Comparison of ENCODE assay signal across 8 mouse cellular contexts in the genomic region with DNA sequence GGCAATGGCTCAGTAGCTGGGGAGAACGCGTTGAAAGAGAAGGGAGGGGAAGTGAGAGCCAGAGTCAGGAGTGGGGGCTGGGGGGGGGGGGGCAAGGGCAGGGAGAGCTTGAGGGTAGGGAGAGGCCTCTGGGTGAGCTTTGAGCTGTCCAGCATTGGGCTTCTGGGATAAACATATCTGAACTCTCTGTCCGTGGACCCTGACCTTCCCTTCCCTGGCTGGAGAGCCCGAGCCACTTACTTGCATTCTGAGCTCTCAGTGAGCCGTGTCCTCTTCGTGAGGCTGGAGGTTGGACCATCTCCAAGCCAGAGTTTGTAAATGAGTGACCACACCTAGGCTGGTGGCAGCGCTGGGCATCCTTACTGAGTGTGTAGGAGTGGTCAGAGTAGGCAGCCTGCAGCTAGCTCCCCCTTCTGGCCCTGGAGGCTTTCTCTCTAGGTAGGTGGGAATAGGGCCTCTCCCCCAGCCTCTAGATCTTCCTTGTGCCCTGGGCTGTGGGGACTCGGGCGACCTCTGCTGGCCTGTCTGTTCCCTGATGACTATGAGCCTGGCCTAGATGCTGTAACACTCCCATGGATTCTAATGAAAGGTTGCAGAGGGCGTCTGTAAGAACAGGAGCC. TPM values are rescaled to one million over a fixed set of nuclear protein-coding genes. Genes with fewer than 3 reads are reported as not detected.
DNase-seq lines count a peak whose midpoint lies in the region; ATAC-seq and TF ChIP-seq lines count a peak whose summit lies in the region.

No protein-coding gene starts in this region.

- no peaks in the 10 kb centered on the region for H3K36me3 ChIP-seq in intestine, embryonic 15.5 days
- no peaks in the 10 kb centered on the region for H3K36me3 ChIP-seq in midbrain, embryonic 10.5 days

- no peak overlapping the region for H3K27ac ChIP-seq in gastrocnemius, adult 2 months
- H3K27ac ChIP-seq in intestine, embryonic 15.5 days, result no peak overlapping the region
- no peak overlapping the region for H3K27ac ChIP-seq in midbrain, embryonic 10.5 days (replicated peaks)

- 35% methylated on average over 10 of the region's 10 CpGs for WGBS in intestine, embryonic 15.5 days
- WGBS in midbrain, embryonic 10.5 days, result 26% methylated on average over 10 of the region's 10 CpGs

- H3K4me3 ChIP-seq in gastrocnemius, adult 2 months, result no peak overlapping the region
- H3K4me3 ChIP-seq in intestine, embryonic 15.5 days (replicated peaks), result no peak overlapping the region
- H3K4me3 ChIP-seq in midbrain, embryonic 10.5 days, result 0 out of 2 replicates have a peak overlapping the region, but pooled peaks have one; percentile 1

- H3K27me3 ChIP-seq in intestine, embryonic 15.5 days (replicated peaks), result no peaks in the 10 kb centered on the region
- no peaks in the 10 kb centered on the region for H3K27me3 ChIP-seq in midbrain, embryonic 10.5 days (ENCODE audit: low read depth, poor library complexity, severe bottlenecking)

- peak; percentile 74 for ATAC-seq in intestine, embryonic 15.5 days

- no peaks in the 10 kb centered on the region for H3K4me1 ChIP-seq in intestine, embryonic 15.5 days (replicated peaks)
- H3K4me1 ChIP-seq in midbrain, embryonic 10.5 days, result 0 out of 2 replicates have a peak, but pooled peaks cover 6% of the 10 kb centered on the region

- no peak overlapping the region for H3K9ac ChIP-seq in intestine, embryonic 15.5 days

- H3K4me2 ChIP-seq in intestine, embryonic 15.5 days (replicated peaks), result no peak overlapping the region

- TF ChIP-seq CTCF in gastrocnemius, adult 2 months (IDR thresholded peaks at IDR 0.05), result peak; percentile 69

- H3K9me3 ChIP-seq in intestine, embryonic 15.5 days, result no peaks in the 10 kb centered on the region
- H3K9me3 ChIP-seq in midbrain, embryonic 10.5 days (replicated peaks), result no peaks in the 10 kb centered on the region

- DNase-seq in urinary bladder, adult 2 months (ENCODE audit: low spot score), result peak; percentile 33
- no peak for DNase-seq in urinary bladder, postnatal 10 days (ENCODE audit: low spot score)
- peak; percentile 43 to 67 for DNase-seq in cerebellum, postnatal 4 days (ENCODE audit: low spot score in 2 of 2)
- DNase-seq in gastrocnemius, adult 2 months, result peak; percentile 57
- DNase-seq in left cerebral cortex, postnatal 36 days (ENCODE audit: low spot score in 2 of 2), result peak; percentile 30 to 38
- DNase-seq in midbrain, embryonic 10.5 days (ENCODE audit: low spot score), result peak; percentile 75
- peak; percentile 26 to 74 for DNase-seq in spleen, postnatal 10 days (ENCODE audit: low spot score in 2 of 2)

- intact Hi-C loops in gastrocnemius, adult 2 months (cut with DNase I), result loop anchor here (1.0 to 2.0 kb wide), 2 partner anchors 46 to 179 kb away; no protein-coding TSS in a partner anchor
- intact Hi-C loops in left cerebral cortex, postnatal 36 days (cut with DNase I), result loop anchor here (5.0 to 10.0 kb wide), 2 partner anchors 45 to 178 kb away; no protein-coding TSS in a partner anchor

RNA-seq across cellular contexts. Expression of gene Slc6a19, which starts 12.3 kb away (rescaled TPM):
- 0.07 and 0.12 TPM in 2 replicates for polyA plus RNA-seq in urinary bladder, adult 2 months (2012; rRNA removed)
- not detected for total RNA-seq in gastrocnemius, adult 2 months (2021)
- polyA plus RNA-seq in intestine, embryonic 15.5 days (2015; fragmentation: Nextera tagmentation; extraction: Ambion mirVana), result 10.4 and 13.2 TPM in 2 replicates
- total RNA-seq in left cerebral cortex, postnatal 36 days (2021), result under 1 TPM in 1 of 2 experiments, not detected in 1; 0.15 TPM
- polyA plus RNA-seq in midbrain, embryonic 10.5 days (2016; fragmentation: Nextera tagmentation; extraction: Ambion mirVana), result 0.10 and 0.15 TPM in 2 replicates

RNA-seq across cellular contexts. Expression of gene Slc6a18, which starts 14.5 kb away (rescaled TPM):
- polyA plus RNA-seq in urinary bladder, adult 2 months (2012; rRNA removed), result 0.68 and 1.0 TPM in 2 replicates
- not detected for total RNA-seq in gastrocnemius, adult 2 months (2021)
- polyA plus RNA-seq in intestine, embryonic 15.5 days (2015; fragmentation: Nextera tagmentation; extraction: Ambion mirVana), result not detected in 2 replicates
- total RNA-seq in left cerebral cortex, postnatal 36 days (2021), result not detected
- polyA plus RNA-seq in midbrain, embryonic 10.5 days (2016; fragmentation: Nextera tagmentation; extraction: Ambion mirVana), result not detected in 2 replicates

RNA-seq across cellular contexts. Expression of gene Slc12a7, which starts 40.5 kb away (rescaled TPM):
- polyA plus RNA-seq in urinary bladder, adult 2 months (2012; rRNA removed), result 105 and 110 TPM in 2 replicates
- total RNA-seq in gastrocnemius, adult 2 months (2021), result 1 to 10 TPM; 4.1 to 4.9 TPM
- polyA plus RNA-seq in intestine, embryonic 15.5 days (2015; fragmentation: Nextera tagmentation; extraction: Ambion mirVana), result 25.3 and 27.4 TPM in 2 replicates
- 1 to 10 TPM; 3.6 to 3.8 TPM for total RNA-seq in left cerebral cortex, postnatal 36 days (2021)
- polyA plus RNA-seq in midbrain, embryonic 10.5 days (2016; fragmentation: Nextera tagmentation; extraction: Ambion mirVana), result 47.8 and 52.5 TPM in 2 replicates
